Mouse (Mus musculus) MEL (cell line): ENCODE results near the gene Gpx5.

ENCODE experiments used
- MAX ChIP-seq: IDR thresholded peaks from 2 replicates; pipeline ENCODE4 v1.6.1; 2011; ENCODE audit warnings: low read length, improper control_type of control experiment
- SMC3 ChIP-seq: IDR thresholded peaks from 2 replicates; pipeline ENCODE4 v1.6.1; 2011; ENCODE audit warnings: low read depth, low read length, improper control_type of control experiment

- TF ChIP-seq SMC3 (no peak), MAX (no peak)
Observed at GRCm38 (mm10) chr13:21260289-21260688, 32.2 kb downstream of the Gpx5 start.
